Mouse (Mus musculus) urinary bladder, postnatal 4 days (tissue): Measurements from ENCODE around the gene Car2.

Experiments
- DNase-seq, 2 experiments: peaks; one replicate each; pipeline ENCODE4 v3.0.0; 2021 to 2022; ENCODE audit warnings: low spot score in 2 of 2

Car2 gene

GRCm38 (mm10) chr3:14945627-14946026 lies 59.6 kb downstream of the Car2 start:
- no peak for DNase-seq

GRCm38 (mm10) chr3:14948067-14948800 lies 62.2 kb downstream of the Car2 start:
- DNase-seq, result no peak

- DNase-seq, result no peak
These were observed 64.0 kb downstream of the Car2 start for GRCm38 (mm10) chr3:14950031-14950430.
